Mouse (Mus musculus): Measurements from ENCODE around the gene Slc7a11. TPM values are rescaled to one million over a fixed set of nuclear protein-coding genes. Genes with fewer than 3 reads are reported as not detected.

The Slc7a11 gene
- polyA plus RNA-seq, 1 experiment = 7.2 TPM

DNA sequence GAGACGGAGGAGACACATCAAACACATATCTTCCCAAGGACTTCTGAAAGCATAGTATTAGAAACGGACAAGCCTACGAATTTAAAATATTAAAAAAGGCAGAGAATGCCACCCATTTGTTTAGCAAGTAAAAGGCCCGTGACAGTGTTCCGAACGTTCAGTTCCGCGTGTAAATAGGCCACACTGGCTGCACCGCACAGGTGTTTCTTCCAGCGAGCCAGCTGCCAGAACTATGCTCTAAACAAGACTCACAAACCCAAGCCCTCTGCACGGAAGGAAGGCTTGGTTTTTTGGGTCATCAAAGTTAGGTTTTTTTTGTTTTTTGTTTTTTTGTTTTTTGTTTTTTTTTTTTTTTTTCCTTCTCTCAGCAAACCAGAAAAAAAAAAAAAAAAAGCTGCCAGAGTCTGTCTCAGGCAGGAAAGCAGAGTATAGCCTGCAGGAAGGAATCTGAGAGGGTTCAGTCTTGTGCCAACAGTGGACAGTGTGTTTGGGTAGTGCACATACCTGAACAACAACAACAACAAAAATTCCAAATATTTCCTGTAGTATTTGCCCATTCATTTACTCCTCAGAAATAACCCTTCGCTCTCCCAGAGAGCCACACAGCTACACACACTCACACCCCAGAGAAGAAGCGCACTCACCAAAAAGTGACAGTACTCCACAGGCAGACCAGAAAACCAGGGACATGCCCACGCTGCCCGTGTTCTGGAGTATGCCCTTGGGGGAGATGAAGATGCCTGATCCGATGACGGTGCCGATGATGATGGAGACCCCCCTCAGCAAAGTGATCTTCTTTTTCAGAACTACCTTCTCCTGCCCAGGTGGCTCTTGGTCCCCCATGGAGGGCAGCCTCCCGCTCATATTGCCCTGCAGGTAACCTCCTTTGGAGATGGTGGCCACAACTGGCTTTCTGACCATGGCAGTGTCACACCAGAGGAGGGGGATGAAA is 797 bp downstream of the Slc7a11 start:
- peak overlapping the region; percentile 92 for H3K4me2 ChIP-seq (ENCODE audit: low read depth)

GRCm38 (mm10) chr3:50441330-50441729 is 2.1 kb downstream of the Slc7a11 start:
- H3K36me3 ChIP-seq (ENCODE audit: control insufficient read depth, insufficient read depth) = peaks cover 7% of the 10 kb centered on the region
- no peak overlapping the region for H3ac ChIP-seq (ENCODE audit: control insufficient read depth, insufficient read length)
- no peaks in the 10 kb centered on the region for H3K27me3 ChIP-seq (ENCODE audit: control insufficient read depth, insufficient read depth, insufficient read length)
- TF ChIP-seq SRF (IDR thresholded peaks at IDR 0.05; ENCODE audit: control insufficient read depth, insufficient read length, low read depth) (no peak), MAX (IDR thresholded peaks at IDR 0.05; ENCODE audit: low read depth) (no peak), REST (IDR thresholded peaks at IDR 0.05; ENCODE audit: insufficient read depth, insufficient read length) (no peak), USF1 (IDR thresholded peaks at IDR 0.05; ENCODE audit: low read depth) (no peak), TCF12 (IDR thresholded peaks at IDR 0.05; ENCODE audit: insufficient read depth, poor library complexity, severe bottlenecking) (no peak), TCF3 (IDR thresholded peaks at IDR 0.05; ENCODE audit: insufficient read length, low read depth) (no peak), MYOD1 (IDR thresholded peaks at IDR 0.05; ENCODE audit: control insufficient read depth in 1 of 3, insufficient read length in 2 of 3, low read depth in 2 of 3) (no peak)
- peaks cover 19% of the 10 kb centered on the region for H3K79me2 ChIP-seq (ENCODE audit: control insufficient read depth, insufficient read depth)
- peak overlapping the region; percentile 35 for H3K4me3 ChIP-seq
- peak overlapping the region; percentile 92 for H3K4me2 ChIP-seq (ENCODE audit: low read depth)

More for the DNA sequence above, 797 bp downstream of the Slc7a11 start:
- Histone ChIP-seq H3K36me3 (ENCODE audit: control insufficient read depth, insufficient read depth) (no peaks in the 10 kb centered on the region), H3K79me2 (ENCODE audit: control insufficient read depth, insufficient read depth) (peaks cover 19% of the 10 kb centered on the region), H3K4me3 (peak overlapping the region; percentile 35), H3ac (ENCODE audit: control insufficient read depth, insufficient read length) (peak overlapping the region; percentile 38), H3K27me3 (ENCODE audit: control insufficient read depth, insufficient read depth, insufficient read length) (no peaks in the 10 kb centered on the region)
- TF ChIP-seq USF1 (IDR thresholded peaks at IDR 0.05; ENCODE audit: low read depth) (no peak), POLR2AphosphoS2 (IDR thresholded peaks at IDR 0.05; ENCODE audit: insufficient read length, low read depth) (peak; percentile 40), MYOD1 (IDR thresholded peaks at IDR 0.05; ENCODE audit: control insufficient read depth in 1 of 3, insufficient read length in 2 of 3, low read depth in 2 of 3) (peak in 1 of 3 experiments; percentile 17), MYOG (IDR thresholded peaks at IDR 0.05; ENCODE audit: control insufficient read depth in 1 of 3, insufficient read depth in 1 of 3, insufficient read length in 2 of 3, low read depth in 2 of 3) (peak in 1 of 3 experiments; percentile 30), POLR2A (IDR thresholded peaks at IDR 0.05; ENCODE audit: insufficient read length, low read depth) (peak; percentile 27), CEBPB (IDR thresholded peaks at IDR 0.05; ENCODE audit: insufficient read depth, poor library complexity, severe bottlenecking) (no peak), REST (IDR thresholded peaks at IDR 0.05; ENCODE audit: insufficient read depth, insufficient read length) (no peak), TCF3 (IDR thresholded peaks at IDR 0.05; ENCODE audit: insufficient read length, low read depth) (no peak), SRF (IDR thresholded peaks at IDR 0.05; ENCODE audit: control insufficient read depth, insufficient read length, low read depth) (no peak), E2F4 (IDR thresholded peaks at IDR 0.05; ENCODE audit: insufficient read depth) (no peak), MAX (IDR thresholded peaks at IDR 0.05; ENCODE audit: low read depth) (no peak), TCF12 (IDR thresholded peaks at IDR 0.05; ENCODE audit: insufficient read depth, poor library complexity, severe bottlenecking) (no peak)

GRCm38 (mm10) chr3:50440409-50440808 is 3.0 kb downstream of the Slc7a11 start:
- peaks cover 7% of the 10 kb centered on the region for H3K36me3 ChIP-seq (ENCODE audit: control insufficient read depth, insufficient read depth)
- peaks cover 19% of the 10 kb centered on the region for H3K79me2 ChIP-seq (ENCODE audit: control insufficient read depth, insufficient read depth)
- H3K27me3 ChIP-seq (ENCODE audit: control insufficient read depth, insufficient read depth, insufficient read length) = no peaks in the 10 kb centered on the region
- H3K4me2 ChIP-seq (ENCODE audit: low read depth) = no peak overlapping the region
- TF ChIP-seq TCF3 (IDR thresholded peaks at IDR 0.05; ENCODE audit: insufficient read length, low read depth) (no peak), MYOD1 (IDR thresholded peaks at IDR 0.05; ENCODE audit: control insufficient read depth in 1 of 3, insufficient read length in 2 of 3, low read depth in 2 of 3) (no peak), USF1 (IDR thresholded peaks at IDR 0.05; ENCODE audit: low read depth) (no peak), MAX (IDR thresholded peaks at IDR 0.05; ENCODE audit: low read depth) (no peak), E2F4 (IDR thresholded peaks at IDR 0.05; ENCODE audit: insufficient read depth) (no peak), SRF (IDR thresholded peaks at IDR 0.05; ENCODE audit: control insufficient read depth, insufficient read length, low read depth) (no peak), TCF12 (IDR thresholded peaks at IDR 0.05; ENCODE audit: insufficient read depth, poor library complexity, severe bottlenecking) (no peak), MYOG (IDR thresholded peaks at IDR 0.05; ENCODE audit: control insufficient read depth in 1 of 3, insufficient read depth in 1 of 3, insufficient read length in 2 of 3, low read depth in 2 of 3) (no peak), POLR2A (IDR thresholded peaks at IDR 0.05; ENCODE audit: insufficient read length, low read depth) (no peak), REST (IDR thresholded peaks at IDR 0.05; ENCODE audit: insufficient read depth, insufficient read length) (no peak), CEBPB (IDR thresholded peaks at IDR 0.05; ENCODE audit: insufficient read depth, poor library complexity, severe bottlenecking) (no peak), POLR2AphosphoS2 (IDR thresholded peaks at IDR 0.05; ENCODE audit: insufficient read length, low read depth) (no peak)
- no peak overlapping the region for H3ac ChIP-seq (ENCODE audit: control insufficient read depth, insufficient read length)
- no peak overlapping the region for H3K4me3 ChIP-seq

DNA sequence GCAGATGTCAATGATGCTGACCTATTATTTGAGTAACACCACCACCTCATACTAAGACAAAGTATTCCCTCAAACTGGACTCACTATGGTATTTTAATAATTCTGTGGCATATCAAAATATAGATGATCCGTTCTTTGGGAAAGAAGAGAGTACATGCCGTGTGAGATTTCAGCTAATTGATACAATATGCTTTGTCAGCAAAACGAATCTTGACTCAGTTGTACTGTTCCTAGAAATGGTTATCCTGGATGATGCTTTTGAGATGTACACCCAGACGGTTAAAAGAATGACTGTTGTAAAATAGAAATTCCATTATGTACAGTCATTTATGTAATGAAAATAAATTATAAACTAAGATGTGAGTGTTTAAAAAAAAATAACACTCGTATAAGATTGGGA is 4.0 kb downstream of the Slc7a11 start:
- H3K79me2 ChIP-seq (ENCODE audit: control insufficient read depth, insufficient read depth) = peaks cover 19% of the 10 kb centered on the region
- TF ChIP-seq E2F4 (IDR thresholded peaks at IDR 0.05; ENCODE audit: insufficient read depth) (no peak), POLR2AphosphoS2 (IDR thresholded peaks at IDR 0.05; ENCODE audit: insufficient read length, low read depth) (no peak), CEBPB (IDR thresholded peaks at IDR 0.05; ENCODE audit: insufficient read depth, poor library complexity, severe bottlenecking) (no peak)
- no peak overlapping the region for H3K4me2 ChIP-seq (ENCODE audit: low read depth)
- H3K4me3 ChIP-seq = no peak overlapping the region
- H3ac ChIP-seq (ENCODE audit: control insufficient read depth, insufficient read length) = no peak overlapping the region
- H3K27me3 ChIP-seq (ENCODE audit: control insufficient read depth, insufficient read depth, insufficient read length) = no peaks in the 10 kb centered on the region
- H3K36me3 ChIP-seq (ENCODE audit: control insufficient read depth, insufficient read depth) = peaks cover 10% of the 10 kb centered on the region
